Mouse (Mus musculus): ENCODE measurements around the gene Gm21411.
"Not testable (repeated sequence)": the region's sequence is repeated elsewhere in the genome, so short reads cannot be mapped to it uniquely, and the experiment has no call there.

Gene Gm21411

DNA sequence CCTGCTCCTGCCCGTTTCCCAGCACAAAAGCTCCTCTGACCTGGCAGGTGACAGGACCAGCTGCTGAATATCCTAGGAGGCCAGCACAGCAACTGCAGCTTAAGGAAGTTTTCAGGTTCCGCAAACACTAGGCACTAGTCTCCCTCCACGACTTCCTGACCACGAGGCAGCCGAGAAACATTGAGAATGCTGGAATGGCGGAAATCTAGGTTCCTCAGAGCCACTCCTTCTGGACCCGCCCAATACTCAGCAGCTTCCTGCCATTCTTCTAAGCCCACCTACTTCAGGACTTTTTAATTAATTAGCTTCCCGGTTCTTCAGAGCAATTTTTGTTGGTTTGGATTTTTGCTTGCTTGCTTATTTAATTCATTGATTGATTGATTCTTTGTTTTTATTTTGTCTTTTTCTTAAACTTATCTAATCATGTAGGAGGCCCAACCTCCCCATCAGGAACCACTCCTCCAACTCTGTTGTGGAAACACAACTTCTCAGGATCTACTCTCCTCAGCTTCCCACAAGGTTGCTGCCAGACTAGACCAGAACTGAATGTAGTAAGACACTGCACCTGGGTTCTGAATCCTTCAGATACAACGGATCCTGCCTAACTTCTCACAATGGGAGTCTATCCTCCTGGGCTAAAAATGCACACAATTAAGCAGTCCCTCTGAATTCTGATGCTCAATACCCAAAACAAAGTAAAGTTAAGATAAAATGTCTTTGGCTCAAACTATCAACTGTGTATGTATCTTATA, at the start of gene Gm21411:
Gene Gm21411 (minus strand): TSS at position 205 of the 752 bp plus-strand sequence.
- in situ Hi-C loops (cut with MboI, MseI), result loop anchor here (5.0 to 25.0 kb wide), 2 partner anchors 573 to 728 kb away; partner anchors contain the start of gene Zfp979

GRCm38 (mm10) chr4:146941691-146942090, 32.3 kb upstream of the Gm21411 start:
- in situ Hi-C loops (cut with MboI, MseI), result not testable (repeated sequence)

GRCm38 (mm10) chr4:146932311-146933082, 23.1 kb upstream of the Gm21411 start:
- in situ Hi-C loops (cut with MboI, MseI), result no loop called here

DNA sequence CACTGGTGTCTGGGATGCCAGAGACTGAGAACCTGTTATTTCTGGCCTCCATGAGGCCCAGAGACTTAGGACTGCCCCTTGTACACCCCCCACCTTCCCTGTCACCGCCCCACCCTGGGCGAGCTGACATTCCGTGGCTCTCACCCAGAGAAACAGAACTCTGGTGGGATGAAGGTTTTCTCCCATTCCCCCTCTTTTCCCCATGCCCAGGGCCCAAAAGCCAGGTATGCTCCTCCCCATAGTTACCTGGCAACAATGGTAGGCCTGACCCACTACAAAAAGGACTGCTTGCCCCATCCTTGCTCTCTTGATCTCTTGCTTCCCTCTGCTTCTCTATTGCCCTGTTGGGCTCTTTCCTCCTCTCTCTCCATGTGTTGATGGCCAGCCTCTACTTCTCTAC, 5.8 kb upstream of the Gm21411 start:
- in situ Hi-C loops (cut with MboI, MseI), result loop anchor here (25.0 kb wide), 1 partner anchor 722 kb away; the partner anchor contains the start of gene Zfp979

- in situ Hi-C loops (cut with MboI, MseI), result loop anchor here (25.0 kb wide), 1 partner anchor 729 kb away; the partner anchor contains the start of gene Zfp979
Measured at GRCm38 (mm10) chr4:146908131-146908530, 1.3 kb downstream of the Gm21411 start.

- in situ Hi-C loops (cut with MboI, MseI), result loop anchor here (25.0 kb wide), 1 partner anchor 733 kb away; the partner anchor contains the start of gene Zfp979
Measured at GRCm38 (mm10) chr4:146904782-146905181, 4.6 kb downstream of the Gm21411 start.

- in situ Hi-C loops (cut with MboI, MseI), result loop anchor here (25.0 kb wide), 1 partner anchor 734 kb away; the partner anchor contains the start of gene Zfp979
Measured at GRCm38 (mm10) chr4:146903126-146903525, 6.3 kb downstream of the Gm21411 start.

Measured in T-helper 1 cell (primary cell).